Mouse (Mus musculus) left cerebral cortex, adult 2 months (tissue): ENCODE results near the gene Ngfr. TPM values are rescaled to one million over a fixed set of nuclear protein-coding genes. Genes with fewer than 3 reads are reported as not detected.

Experiments used
- DNase-seq, 2 experiments: peaks; one replicate each; pipeline ENCODE4 v3.0.0; 2021 to 2022; ENCODE audit warnings: low spot score in 2 of 2, mixed read lengths in 1 of 2; ENCODE audit errors: extremely low spot score in 1 of 2
- H3K27ac ChIP-seq: fragments of 200-600 bp; 2 replicates; pipeline ENCODE4 v1.8.1; 2022
- H3K4me3 ChIP-seq: fragments of 200-600 bp; 2 replicates; pipeline ENCODE4 v1.8.1; 2022
- CTCF ChIP-seq: fragments of 200-600 bp; IDR thresholded peaks from 2 replicates; pipeline ENCODE4 v1.8.1; 2022; ENCODE audit warnings: antibody characterized with exemption, mild to moderate bottlenecking, moderate library complexity
- intact Hi-C: fragments of 180-260 bp; cut with DNase I; formaldehyde crosslinking; loops from one replicate; pipeline ENCODE4 v1.15.1; 2025
- total RNA-seq, 2 experiments: library from RNA; stranded (reverse); gene quantifications; 2 replicates each; pipeline ENCODE4 v1.2.3; 2021

Gene Ngfr
- total RNA-seq, 2 experiments from 2014 or later, result 0.93 to 1.3 TPM

GRCm38 (mm10) chr11:95589195-95589594, 1.7 kb upstream of the Ngfr start:
- no peak for TF ChIP-seq CTCF
- Histone ChIP-seq H3K27ac (no peak overlapping the region), H3K4me3 (no peak overlapping the region)
- intact Hi-C loops, result loop anchor here (5.0 kb wide), 1 partner anchor 58 kb away; no protein-coding TSS in a partner anchor
- DNase-seq, result no peak

- Histone ChIP-seq H3K27ac (no peak overlapping the region), H3K4me3 (peak overlapping the region; percentile 40)
- intact Hi-C loops, result loop anchor here (1.0 to 5.0 kb wide), 2 partner anchors 54 to 60 kb away; no protein-coding TSS in a partner anchor
- no peak for DNase-seq
- TF ChIP-seq CTCF, result no peak
These were observed 648 bp downstream of the Ngfr start for GRCm38 (mm10) chr11:95586751-95587422.

GRCm38 (mm10) chr11:95586184-95586583, 1.4 kb downstream of the Ngfr start:
- Histone ChIP-seq H3K4me3 (peak overlapping the region; percentile 40), H3K27ac (no peak overlapping the region)
- intact Hi-C loops, result loop anchor here (1.0 to 5.0 kb wide), 2 partner anchors 53 to 61 kb away; no protein-coding TSS in a partner anchor
- peak; percentile 80 to 87 for DNase-seq
- peak; percentile 97 for TF ChIP-seq CTCF

- no peak overlapping the region for H3K4me3 ChIP-seq
- H3K27ac ChIP-seq, result no peak overlapping the region
- TF ChIP-seq CTCF, result no peak
- no peak for DNase-seq
- intact Hi-C loops, result loop anchor here (1.0 to 5.0 kb wide), 2 partner anchors 52 to 62 kb away; no protein-coding TSS in a partner anchor
These were observed 1.9 kb downstream of the Ngfr start for GRCm38 (mm10) chr11:95585684-95586083.

GRCm38 (mm10) chr11:95585281-95585680, 2.3 kb downstream of the Ngfr start:
- intact Hi-C loops, result loop anchor here (5.0 kb wide), 1 partner anchor 62 kb away; no protein-coding TSS in a partner anchor
- no peak for DNase-seq
- TF ChIP-seq CTCF, result no peak
- no peak overlapping the region for H3K4me3 ChIP-seq
- H3K27ac ChIP-seq, result no peak overlapping the region

- H3K4me3 ChIP-seq, result no peak overlapping the region
- TF ChIP-seq CTCF, result no peak
- intact Hi-C loops, result loop anchor here (5.0 kb wide), 1 partner anchor 63 kb away; no protein-coding TSS in a partner anchor
- H3K27ac ChIP-seq, result no peak overlapping the region
- DNase-seq, result no peak
These were observed 2.9 kb downstream of the Ngfr start for GRCm38 (mm10) chr11:95584651-95585050.

GRCm38 (mm10) chr11:95583396-95583795, 4.1 kb downstream of the Ngfr start:
- Histone ChIP-seq H3K4me3 (no peak overlapping the region), H3K27ac (no peak overlapping the region)
- no peak for DNase-seq
- TF ChIP-seq CTCF, result no peak
- intact Hi-C loops, result no loop called here

- DNase-seq, result no peak
- Histone ChIP-seq H3K4me3 (no peak overlapping the region), H3K27ac (no peak overlapping the region)
- intact Hi-C loops, result no loop called here
- TF ChIP-seq CTCF, result no peak
These were observed 5.3 kb downstream of the Ngfr start for GRCm38 (mm10) chr11:95582193-95582592.

- no peak for TF ChIP-seq CTCF
- intact Hi-C loops, result no loop called here
- DNase-seq, result no peak
- no peak overlapping the region for H3K4me3 ChIP-seq
- H3K27ac ChIP-seq, result no peak overlapping the region
These were observed 8.1 kb downstream of the Ngfr start for GRCm38 (mm10) chr11:95579455-95579854.

- H3K27ac ChIP-seq, result no peak overlapping the region
- no peak overlapping the region for H3K4me3 ChIP-seq
- no peak for DNase-seq
- peak; percentile 52 for TF ChIP-seq CTCF
- intact Hi-C loops, result no loop called here
These were observed 9.6 kb downstream of the Ngfr start for GRCm38 (mm10) chr11:95577776-95578446.

- intact Hi-C loops, result no loop called here
- no peak for TF ChIP-seq CTCF
- DNase-seq, result no peak
- Histone ChIP-seq H3K27ac (no peak overlapping the region), H3K4me3 (no peak overlapping the region)
These were observed 11.2 kb downstream of the Ngfr start for GRCm38 (mm10) chr11:95576299-95576698.

GRCm38 (mm10) chr11:95575791-95576190, 11.7 kb downstream of the Ngfr start:
- Histone ChIP-seq H3K4me3 (no peak overlapping the region), H3K27ac (no peak overlapping the region)
- TF ChIP-seq CTCF, result no peak
- DNase-seq, result no peak
- intact Hi-C loops, result no loop called here
